Mouse (Mus musculus): ENCODE measurements around the gene Gm20481. TPM values are rescaled to one million over a fixed set of nuclear protein-coding genes. Genes with fewer than 3 reads are reported as not detected.
"Not testable (repeated sequence)": the region's sequence is repeated elsewhere in the genome, so short reads cannot be mapped to it uniquely, and the experiment has no call there.

The Gm20481 gene
- not detected in 2 replicates for polyA plus RNA-seq (2015; fragmentation: Nextera tagmentation; extraction: Ambion mirVana)

DNA sequence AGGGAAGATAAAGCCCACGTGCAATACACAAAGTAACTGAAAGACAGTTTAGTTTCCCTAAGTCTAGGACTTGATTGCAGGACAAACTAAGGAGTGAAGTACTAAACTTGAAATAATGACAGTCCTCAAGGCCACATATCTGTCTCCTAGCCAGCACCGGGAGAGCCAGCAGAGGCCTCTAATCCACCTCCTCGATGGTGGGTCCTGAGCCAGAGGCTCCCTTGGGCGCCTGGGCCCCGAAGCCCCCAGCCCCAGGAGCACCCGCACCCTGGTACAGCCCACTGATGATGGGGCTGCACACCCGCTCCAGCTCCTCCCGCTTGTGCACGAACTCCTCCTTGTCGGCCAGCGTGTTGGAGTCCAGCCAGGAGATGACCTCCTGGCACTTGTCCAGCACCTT lies at the start of gene Gm20481:
Gene Gm20481, plus strand, starts transcription at position 91 of the 400 bp plus-strand sequence.
- peaks cover 26% of the 10 kb centered on the region for H3K27me3 ChIP-seq
- H3K27ac ChIP-seq = not testable (repeated sequence)
- WGBS = 52% methylated on average over 6 of the region's 11 CpGs

DNA sequence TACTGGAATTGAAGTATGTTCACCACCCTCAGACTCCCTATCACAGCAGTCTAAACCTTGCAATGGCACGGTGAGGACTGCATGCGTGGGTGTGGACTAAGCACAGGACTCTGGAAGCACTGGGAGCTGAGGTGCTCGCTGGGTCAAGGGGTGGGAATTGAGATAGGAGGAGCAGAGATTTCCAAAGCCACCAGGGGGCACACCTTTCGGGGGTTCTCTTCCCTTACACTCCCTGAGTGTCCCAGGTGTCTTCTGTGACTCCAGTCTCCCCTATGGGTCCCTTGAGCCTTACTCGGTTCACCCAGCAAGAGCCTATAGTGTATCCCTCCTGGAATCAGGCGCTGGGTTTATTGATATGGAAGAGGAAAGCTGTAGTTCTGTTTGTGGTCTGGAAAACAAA lies 46.8 kb upstream of the Gm20481 start:
- Histone ChIP-seq H3K27ac (no peak overlapping the region), H3K36me3 (no peaks in the 10 kb centered on the region), H3K4me3 (no peak overlapping the region), H3K9ac (no peak overlapping the region), H3K4me2 (no peak overlapping the region), H3K4me1 (no peaks in the 10 kb centered on the region), H3K27me3 (no peaks in the 10 kb centered on the region), H3K9me3 (no peaks in the 10 kb centered on the region)
- WGBS = 42% methylated on average over 6 of the region's 6 CpGs
- no peak for ATAC-seq (ENCODE audit: borderline replicate concordance, extremely low read depth, low FRiP score, low TSS enrichment)

More for the DNA sequence above, at the start of gene Gm20481:
- not testable (repeated sequence) for H3K9ac ChIP-seq; H3K4me1 ChIP-seq; H3K9me3 ChIP-seq; H3K36me3 ChIP-seq; H3K4me3 ChIP-seq; H3K4me2 ChIP-seq; ATAC-seq (ENCODE audit: borderline replicate concordance, extremely low read depth, low FRiP score, low TSS enrichment)

DNA sequence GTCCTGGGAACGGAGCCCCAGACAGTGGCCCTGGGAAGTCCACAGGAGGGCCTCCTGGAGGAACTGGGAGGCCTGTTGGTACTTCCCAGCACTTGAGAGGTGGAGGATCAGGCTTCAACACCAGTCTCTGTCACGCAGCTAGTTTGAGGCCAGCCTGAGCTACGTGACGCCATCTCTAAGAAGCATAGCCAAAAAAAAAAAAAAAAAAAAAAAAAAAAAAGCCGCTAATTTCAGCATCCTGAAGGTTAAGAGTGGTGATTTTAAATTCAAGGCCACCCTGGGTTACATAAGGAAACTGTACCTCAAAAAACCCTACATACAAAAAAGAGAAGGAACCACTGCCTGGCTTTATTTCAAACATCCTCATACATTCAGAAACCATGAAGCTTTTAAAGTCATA lies 45.5 kb upstream of the Gm20481 start:
- Histone ChIP-seq H3K27ac (no peak overlapping the region), H3K4me2 (no peak overlapping the region), H3K27me3 (no peaks in the 10 kb centered on the region), H3K36me3 (no peaks in the 10 kb centered on the region), H3K9me3 (no peaks in the 10 kb centered on the region), H3K4me1 (no peaks in the 10 kb centered on the region), H3K9ac (no peak overlapping the region), H3K4me3 (no peak overlapping the region)
- WGBS = 58% methylated on average over 5 of the region's 5 CpGs
- ATAC-seq (ENCODE audit: borderline replicate concordance, extremely low read depth, low FRiP score, low TSS enrichment) = no peak

DNA sequence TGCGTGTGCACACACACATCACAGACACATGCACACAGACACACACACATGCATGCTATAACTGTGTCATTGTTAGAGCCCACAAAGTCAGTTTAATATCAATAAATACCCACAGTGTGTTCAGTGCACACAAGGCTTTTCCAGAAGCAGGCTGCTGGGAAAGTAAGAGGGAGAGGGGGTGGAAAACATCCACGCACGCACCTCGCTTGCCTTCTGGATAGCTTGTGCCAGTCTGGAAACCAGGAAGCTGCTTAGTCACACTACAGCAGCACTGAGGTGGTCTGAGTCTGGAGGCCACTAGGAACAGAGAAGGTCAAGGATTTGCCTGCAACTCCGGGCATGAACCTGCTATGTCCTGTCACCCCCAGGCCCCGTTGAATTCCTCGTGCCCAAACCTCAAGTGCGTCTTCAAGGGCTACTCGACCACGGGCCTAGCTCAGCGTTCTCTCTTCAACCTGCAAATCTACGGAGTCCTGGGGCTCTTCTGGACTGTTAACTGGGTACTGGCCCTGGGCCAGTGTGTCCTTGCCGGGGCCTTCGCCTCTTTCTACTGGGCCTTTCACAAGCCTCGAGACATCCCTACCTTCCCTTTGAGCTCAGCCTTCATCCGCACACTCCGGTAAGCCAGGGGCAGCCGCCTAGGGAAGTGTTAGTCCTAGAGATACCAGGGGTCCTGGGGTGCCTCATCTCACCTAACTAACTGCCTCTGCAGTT lies 42.2 kb upstream of the Gm20481 start:
- Histone ChIP-seq H3K27me3 (no peaks in the 10 kb centered on the region), H3K27ac (no peak overlapping the region), H3K9me3 (no peaks in the 10 kb centered on the region), H3K36me3 (no peaks in the 10 kb centered on the region), H3K9ac (no peak overlapping the region), H3K4me3 (no peak overlapping the region), H3K4me2 (0 out of 2 replicates have a peak overlapping the region, but pooled peaks have one; percentile 10), H3K4me1 (peaks cover 8% of the 10 kb centered on the region)
- no peak for ATAC-seq (ENCODE audit: borderline replicate concordance, extremely low read depth, low FRiP score, low TSS enrichment)
- 65% methylated on average over 18 of the region's 18 CpGs for WGBS

DNA sequence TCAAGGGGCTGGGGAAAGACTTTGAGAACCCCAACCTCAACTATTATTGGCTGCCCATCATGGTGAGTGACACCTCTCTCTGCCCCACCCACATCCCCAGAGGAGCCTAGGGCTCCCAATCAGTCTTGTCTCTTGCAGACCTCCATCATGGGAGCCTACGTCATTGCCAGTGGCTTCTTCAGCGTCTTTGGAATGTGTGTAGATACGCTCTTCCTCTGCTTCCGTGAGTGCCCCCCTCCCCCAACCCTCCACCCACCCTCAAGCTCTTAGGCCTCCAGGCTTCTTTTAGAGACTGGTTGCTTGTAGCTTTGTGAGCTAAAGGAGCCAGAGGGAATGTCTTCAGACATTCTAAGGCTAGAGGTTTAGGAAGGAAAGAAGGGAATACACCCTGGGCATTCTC lies 40.9 kb upstream of the Gm20481 start:
- no peak overlapping the region for H3K4me2 ChIP-seq
- H3K4me1 ChIP-seq = peaks cover 8% of the 10 kb centered on the region
- WGBS = 31% methylated on average over 4 of the region's 4 CpGs
- no peak for ATAC-seq (ENCODE audit: borderline replicate concordance, extremely low read depth, low FRiP score, low TSS enrichment)
- H3K9me3 ChIP-seq = no peaks in the 10 kb centered on the region
- H3K27ac ChIP-seq = no peak overlapping the region
- H3K36me3 ChIP-seq = no peaks in the 10 kb centered on the region
- no peak overlapping the region for H3K4me3 ChIP-seq
- no peaks in the 10 kb centered on the region for H3K27me3 ChIP-seq
- no peak overlapping the region for H3K9ac ChIP-seq

DNA sequence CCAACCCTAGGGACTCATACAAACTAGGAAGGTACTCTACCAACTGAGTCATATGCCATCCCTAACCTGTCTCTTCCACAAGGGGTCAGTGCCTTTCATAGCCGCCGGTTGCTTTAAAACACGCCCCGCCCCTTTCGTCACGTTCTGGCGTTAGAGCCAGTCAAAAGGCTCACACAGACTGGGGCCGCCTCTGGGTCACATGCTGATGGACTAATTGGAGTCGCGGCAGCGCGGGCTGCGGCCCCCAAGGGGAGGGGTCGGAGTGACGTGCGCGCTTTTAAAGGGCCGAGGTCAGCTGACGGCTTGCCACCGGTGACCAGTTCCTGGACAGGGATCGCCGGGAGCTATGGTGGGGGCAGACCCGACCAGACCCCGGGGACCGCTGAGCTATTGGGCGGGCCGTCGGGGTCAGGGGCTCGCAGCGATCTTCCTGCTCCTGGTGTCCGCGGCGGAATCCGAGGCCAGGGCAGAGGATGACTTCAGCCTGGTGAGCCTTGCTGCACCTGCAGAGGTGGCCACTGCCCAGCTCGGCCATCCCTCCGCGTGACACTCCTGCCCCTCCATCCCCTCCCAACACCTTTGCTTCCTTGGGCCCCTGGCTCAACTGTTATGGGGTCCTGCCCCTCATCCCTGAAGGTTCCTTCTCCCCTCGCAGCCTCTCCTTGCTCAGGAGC lies 38.5 kb upstream of the Gm20481 start, which contains the start of gene Neu1:
Gene Neu1, plus strand, starts transcription at position 193 of the 674 bp plus-strand sequence.
- Histone ChIP-seq H3K36me3 (no peaks in the 10 kb centered on the region), H3K27me3 (no peaks in the 10 kb centered on the region), H3K9me3 (no peaks in the 10 kb centered on the region), H3K4me1 (peaks cover 8% of the 10 kb centered on the region), H3K27ac (no peak within 1 kb of the TSS), H3K4me2 (peak within 1 kb of the TSS; percentile 93), H3K9ac (peak within 1 kb of the TSS; percentile 60), H3K4me3 (peak within 1 kb of the TSS; percentile 61)
- ATAC-seq (ENCODE audit: borderline replicate concordance, extremely low read depth, low FRiP score, low TSS enrichment) = peak; percentile 96
- WGBS = under 1% methylated on average over 38 of the region's 38 CpGs

DNA sequence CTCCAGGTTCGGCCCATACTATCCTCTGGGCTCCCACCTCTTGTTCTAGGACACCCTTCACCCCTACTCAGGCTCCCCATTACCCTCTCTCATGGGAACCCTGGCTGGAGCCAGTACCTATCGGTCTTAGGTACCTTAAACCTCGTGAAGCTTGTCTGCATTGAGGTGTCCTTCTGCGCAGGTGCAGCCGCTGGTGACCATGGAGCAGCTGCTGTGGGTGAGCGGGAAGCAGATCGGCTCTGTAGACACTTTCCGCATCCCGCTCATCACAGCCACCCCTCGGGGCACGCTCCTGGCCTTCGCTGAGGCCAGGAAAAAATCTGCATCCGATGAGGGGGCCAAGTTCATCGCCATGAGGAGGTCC lies 38.0 kb upstream of the Gm20481 start:
- Histone ChIP-seq H3K9ac (peak overlapping the region; percentile 60), H3K9me3 (no peaks in the 10 kb centered on the region), H3K27me3 (no peaks in the 10 kb centered on the region), H3K4me1 (peaks cover 8% of the 10 kb centered on the region), H3K36me3 (no peaks in the 10 kb centered on the region), H3K4me2 (peak overlapping the region; percentile 93), H3K27ac (no peak overlapping the region), H3K4me3 (peak overlapping the region; percentile 61)
- peak; percentile 17 for ATAC-seq (ENCODE audit: borderline replicate concordance, extremely low read depth, low FRiP score, low TSS enrichment)
- WGBS = 9% methylated on average over 14 of the region's 14 CpGs

DNA sequence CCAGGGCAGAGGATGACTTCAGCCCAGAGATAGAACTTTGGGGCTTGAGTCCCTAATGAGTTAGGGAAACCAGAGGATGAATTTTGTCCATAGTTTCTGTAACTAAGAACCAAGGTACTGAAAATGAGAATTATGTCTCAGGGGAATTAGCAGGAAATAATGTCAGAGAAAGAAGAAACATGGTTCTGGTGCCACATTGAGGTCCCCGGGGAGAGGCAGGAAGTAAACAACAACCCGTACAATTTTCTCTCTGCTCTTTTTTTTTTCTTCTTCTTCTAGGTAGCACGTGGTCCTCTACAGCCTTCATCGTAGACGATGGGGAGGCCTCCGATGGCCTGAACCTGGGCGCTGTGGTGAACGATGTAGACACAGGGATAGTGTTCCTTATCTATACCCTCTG lies 37.4 kb upstream of the Gm20481 start:
- Histone ChIP-seq H3K9ac (no peak overlapping the region; the same call in 1 of the 2 replicates), H3K4me2 (peak overlapping the region; percentile 93), H3K4me3 (peak overlapping the region; percentile 61; the same call in 1 of the 2 replicates), H3K9me3 (no peaks in the 10 kb centered on the region), H3K4me1 (peaks cover 8% of the 10 kb centered on the region), H3K27me3 (no peaks in the 10 kb centered on the region), H3K36me3 (no peaks in the 10 kb centered on the region), H3K27ac (no peak overlapping the region)
- 65% methylated on average over 8 of the region's 8 CpGs for WGBS
- ATAC-seq (ENCODE audit: borderline replicate concordance, extremely low read depth, low FRiP score, low TSS enrichment) = no peak

DNA sequence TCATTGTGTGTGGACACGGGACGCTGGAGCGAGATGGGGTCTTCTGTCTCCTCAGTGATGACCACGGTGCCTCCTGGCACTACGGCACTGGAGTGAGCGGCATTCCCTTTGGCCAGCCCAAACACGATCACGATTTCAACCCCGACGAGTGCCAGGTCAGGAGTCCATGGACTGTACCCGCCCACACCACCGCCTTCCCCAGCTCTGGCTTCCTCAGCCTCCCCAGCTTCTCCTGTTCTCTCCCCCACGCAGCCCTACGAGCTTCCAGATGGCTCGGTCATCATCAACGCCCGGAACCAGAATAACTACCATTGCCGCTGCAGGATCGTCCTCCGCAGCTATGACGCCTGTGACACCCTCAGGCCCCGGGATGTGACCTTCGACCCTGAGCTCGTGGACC lies 35.7 kb upstream of the Gm20481 start:
- H3K4me2 ChIP-seq = peak overlapping the region; percentile 1; the same call in 1 of the 2 replicates
- H3K4me3 ChIP-seq = no peak overlapping the region
- peaks cover 8% of the 10 kb centered on the region for H3K4me1 ChIP-seq
- no peak overlapping the region for H3K27ac ChIP-seq
- no peaks in the 10 kb centered on the region for H3K27me3 ChIP-seq
- H3K36me3 ChIP-seq = no peaks in the 10 kb centered on the region
- WGBS = 74% methylated on average over 24 of the region's 24 CpGs
- no peak overlapping the region for H3K9ac ChIP-seq
- no peak for ATAC-seq (ENCODE audit: borderline replicate concordance, extremely low read depth, low FRiP score, low TSS enrichment)
- no peaks in the 10 kb centered on the region for H3K9me3 ChIP-seq

DNA sequence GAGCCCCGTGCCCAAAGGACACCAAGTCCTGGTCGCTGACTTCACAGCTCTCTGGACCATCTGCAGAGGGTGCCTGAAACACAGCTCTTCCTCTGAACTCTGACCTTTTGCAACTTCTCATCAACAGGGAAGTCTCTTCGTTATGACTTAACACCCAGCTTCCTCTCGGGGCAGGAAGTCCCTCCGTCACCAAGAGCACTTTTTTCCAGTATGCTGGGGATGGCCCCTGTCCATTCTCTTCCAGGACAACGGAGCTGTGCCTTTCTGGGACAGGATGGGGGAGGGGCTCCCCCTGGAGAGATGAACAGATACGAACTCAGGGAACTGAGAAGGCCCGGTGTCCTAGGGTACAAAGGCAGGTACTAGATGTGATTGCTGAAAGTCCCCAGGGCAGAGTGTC lies 34.9 kb upstream of the Gm20481 start:
- H3K4me1 ChIP-seq = peaks cover 8% of the 10 kb centered on the region
- H3K4me3 ChIP-seq = no peak overlapping the region
- no peak overlapping the region for H3K9ac ChIP-seq
- no peaks in the 10 kb centered on the region for H3K36me3 ChIP-seq
- H3K27me3 ChIP-seq = no peaks in the 10 kb centered on the region
- no peak for ATAC-seq (ENCODE audit: borderline replicate concordance, extremely low read depth, low FRiP score, low TSS enrichment)
- H3K9me3 ChIP-seq = no peaks in the 10 kb centered on the region
- no peak overlapping the region for H3K4me2 ChIP-seq
- WGBS = 38% methylated on average over 8 of the region's 8 CpGs
- H3K27ac ChIP-seq = no peak overlapping the region

DNA sequence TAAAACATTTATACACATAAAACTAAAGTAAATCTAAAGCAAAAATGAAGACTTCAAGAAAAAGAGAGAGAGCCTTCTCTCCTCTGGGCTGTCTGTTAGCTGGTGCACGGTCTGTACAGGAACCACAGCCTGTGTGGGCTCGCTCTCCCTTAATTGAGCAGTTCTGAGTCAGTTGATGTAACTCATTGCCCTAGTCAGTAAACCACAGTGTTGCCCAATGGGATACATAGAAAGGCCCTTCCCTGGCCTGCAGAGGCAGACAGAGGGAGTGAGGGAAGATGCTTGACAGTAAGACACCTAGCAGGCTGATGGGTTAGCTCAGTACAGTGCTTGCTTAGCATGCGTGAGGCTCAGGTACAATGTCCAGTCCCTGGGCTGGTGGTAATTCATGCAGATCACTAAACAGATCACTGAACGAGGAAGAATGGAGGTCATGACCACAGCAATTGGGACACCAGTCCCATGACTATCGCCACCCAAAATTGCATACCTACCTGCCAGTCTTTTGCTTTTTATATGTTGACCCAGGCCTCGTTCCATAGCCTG lies 31.7 kb upstream of the Gm20481 start:
- Histone ChIP-seq H3K9ac (no peak overlapping the region), H3K27me3 (no peaks in the 10 kb centered on the region), H3K4me3 (no peak overlapping the region), H3K27ac (no peak overlapping the region), H3K36me3 (no peaks in the 10 kb centered on the region), H3K9me3 (no peaks in the 10 kb centered on the region), H3K4me1 (peaks cover 9% of the 10 kb centered on the region), H3K4me2 (no peak overlapping the region)
- WGBS = 80% methylated on average over 6 of the region's 6 CpGs
- ATAC-seq (ENCODE audit: borderline replicate concordance, extremely low read depth, low FRiP score, low TSS enrichment) = no peak

All from lung, embryonic 15.5 days (tissue).